Mouse (Mus musculus): ENCODE measurements around the gene Pole. TPM values are rescaled to one million over a fixed set of nuclear protein-coding genes. Genes with fewer than 3 reads are reported as not detected.

Pole gene
- total RNA-seq, 2 experiments from 2014 or later, result 1.3 to 2.5 TPM

GRCm38 (mm10) chr5:110330508-110330907 is 44.4 kb downstream of the Pole start:
- DNase-seq (ENCODE audit: low spot score in 2 of 2), result no peak
- intact Hi-C loops (cut with DNase I), result no loop called here

- DNase-seq (ENCODE audit: low spot score in 2 of 2), result no peak
- intact Hi-C loops (cut with DNase I), result no loop called here
These were observed 52.7 kb downstream of the Pole start for GRCm38 (mm10) chr5:110338792-110339191.

GRCm38 (mm10) chr5:110342648-110343284 is 56.7 kb downstream of the Pole start, which contains the start of gene P2rx2:
TSS of gene P2rx2 (minus strand) at chr5:110343212.
- DNase-seq (ENCODE audit: low spot score in 2 of 2), result no peak
- intact Hi-C loops (cut with DNase I), result no loop called here

- intact Hi-C loops (cut with DNase I), result no loop called here
- no peak for DNase-seq (ENCODE audit: low spot score in 2 of 2)
These were observed 58.4 kb downstream of the Pole start, which contains the start of gene Lrcol1 for GRCm38 (mm10) chr5:110344524-110344923. TSS of gene Lrcol1 (plus strand) at chr5:110344730.

- intact Hi-C loops (cut with DNase I), result no loop called here
- DNase-seq (ENCODE audit: low spot score in 2 of 2), result no peak
These were observed 59.4 kb downstream of the Pole start for GRCm38 (mm10) chr5:110345553-110345952.

GRCm38 (mm10) chr5:110347006-110347405 is 60.9 kb downstream of the Pole start:
- intact Hi-C loops (cut with DNase I), result no loop called here
- DNase-seq (ENCODE audit: low spot score in 2 of 2), result no peak

GRCm38 (mm10) chr5:110354716-110355115 is 68.6 kb downstream of the Pole start:
- intact Hi-C loops (cut with DNase I), result loop anchor here (5.0 kb wide), 2 partner anchors 73 to 283 kb away; no protein-coding TSS in a partner anchor
- peak; percentile 37 to 42 for DNase-seq (ENCODE audit: low spot score in 2 of 2)

- intact Hi-C loops (cut with DNase I), result loop anchor here (5.0 kb wide), 2 partner anchors 70 to 280 kb away; no protein-coding TSS in a partner anchor
- DNase-seq (ENCODE audit: low spot score in 2 of 2), result peak; percentile 87 to 91
These were observed 71.5 kb downstream of the Pole start for GRCm38 (mm10) chr5:110357531-110358179.

GRCm38 (mm10) chr5:110361465-110361864 is 75.4 kb downstream of the Pole start:
- intact Hi-C loops (cut with DNase I), result no loop called here
- no peak for DNase-seq (ENCODE audit: low spot score in 2 of 2)

- no peak for DNase-seq (ENCODE audit: low spot score in 2 of 2)
- intact Hi-C loops (cut with DNase I), result no loop called here
These were observed 76.7 kb downstream of the Pole start for GRCm38 (mm10) chr5:110362813-110363178.

GRCm38 (mm10) chr5:110363179-110363821 is 77.2 kb downstream of the Pole start:
- peak; percentile 73 to 81 for DNase-seq (ENCODE audit: low spot score in 2 of 2)
- intact Hi-C loops (cut with DNase I), result no loop called here

- intact Hi-C loops (cut with DNase I), result no loop called here
- DNase-seq (ENCODE audit: low spot score in 2 of 2), result peak in 1 of 2 experiments; percentile 10
These were observed 77.9 kb downstream of the Pole start for GRCm38 (mm10) chr5:110363822-110364545.

GRCm38 (mm10) chr5:110376802-110377433 is 90.8 kb downstream of the Pole start:
- peak; percentile 78 to 85 for DNase-seq (ENCODE audit: low spot score in 2 of 2)
- intact Hi-C loops (cut with DNase I), result loop anchor here (2.0 kb wide), 1 partner anchor 52 kb away; no protein-coding TSS in a partner anchor

- no peak for DNase-seq (ENCODE audit: low spot score in 2 of 2)
- intact Hi-C loops (cut with DNase I), result no loop called here
These were observed 92.1 kb downstream of the Pole start for GRCm38 (mm10) chr5:110378181-110378583.

- no peak for DNase-seq (ENCODE audit: low spot score in 2 of 2)
- intact Hi-C loops (cut with DNase I), result no loop called here
These were observed 93.0 kb downstream of the Pole start for GRCm38 (mm10) chr5:110379086-110379485.

- no peak for DNase-seq (ENCODE audit: low spot score in 2 of 2)
- intact Hi-C loops (cut with DNase I), result no loop called here
These were observed 93.7 kb downstream of the Pole start for GRCm38 (mm10) chr5:110379823-110380222.

- intact Hi-C loops (cut with DNase I), result no loop called here
- DNase-seq (ENCODE audit: low spot score in 2 of 2), result no peak
These were observed 98.4 kb downstream of the Pole start for GRCm38 (mm10) chr5:110384491-110384890.

GRCm38 (mm10) chr5:110385263-110385662 is 99.2 kb downstream of the Pole start:
- intact Hi-C loops (cut with DNase I), result no loop called here
- no peak for DNase-seq (ENCODE audit: low spot score in 2 of 2)

Data from left cerebral cortex, postnatal 14 days (tissue).